21 mouse cellular contexts compared by ENCODE assay signal in the genomic region with DNA sequence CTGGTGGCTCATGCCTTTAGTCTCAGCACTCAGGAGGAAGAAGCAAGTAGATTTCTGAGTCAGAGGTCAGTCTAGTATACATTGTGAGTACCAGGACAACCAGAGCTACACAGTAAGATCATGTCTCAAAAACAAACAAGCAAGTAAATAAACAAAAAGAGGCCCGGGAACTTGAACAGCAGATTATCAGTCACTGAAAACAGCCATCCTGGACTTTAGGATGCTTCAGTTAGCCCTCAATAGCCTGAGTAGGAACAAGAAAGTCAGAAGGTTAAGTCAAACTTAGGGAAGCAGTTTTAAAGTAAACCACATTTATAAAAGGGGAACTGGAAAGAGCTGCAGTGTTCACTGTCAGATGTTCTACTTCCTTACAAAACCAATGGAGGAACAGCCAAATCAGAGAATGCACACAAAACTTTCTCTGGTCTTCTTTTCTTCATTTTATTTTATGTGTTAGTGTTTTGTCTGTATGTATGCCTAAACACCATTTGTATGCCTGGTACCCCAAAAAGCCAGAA. TPM values are rescaled to one million over a fixed set of nuclear protein-coding genes. Genes with fewer than 3 reads are reported as not detected.
A peak's percentile ranks its signal among the peaks of the same experiment; 100 is the strongest.
DNase-seq lines count a peak whose midpoint lies in the region; ATAC-seq lines count a peak whose summit lies in the region.
"Had no signal": no experiment of that assay in that cellular context is flagged by ENCODE, and none has a peak within 500 bp of the region (broad histone marks: within the 10 kb centered on the region; RNA-seq: fewer than 3 reads in every experiment).

No protein-coding gene starts in this region.

- peak overlapping the region; percentile 30; the same call in 1 of the 2 replicates for H3K27ac ChIP-seq in brown adipose tissue, adult 24 weeks (replicated peaks; ENCODE audit: low read depth, low read length)
- H3K27ac ChIP-seq in intestine, embryonic 15.5 days: no peak overlapping the region
- H3K27ac ChIP-seq: embryonic facial prominence, embryonic 15.5 days; hindbrain, embryonic 14.5 days; kidney, embryonic 15.5 days had no signal

- 0 out of 2 replicates have a peak, but pooled peaks cover 3% of the 10 kb centered on the region for H3K4me1 ChIP-seq in brown adipose tissue, adult 24 weeks (ENCODE audit: control insufficient read depth, insufficient read depth, insufficient read length, low read length)
- 0 out of 2 replicates have a peak, but pooled peaks cover 5% of the 10 kb centered on the region for H3K4me1 ChIP-seq in intestine, embryonic 15.5 days (replicated peaks)

- DNase-seq in layer of hippocampus, adult 9-11 months: peak; percentile 9
- DNase-seq in layer of hippocampus, adult 18-20 months (ENCODE audit: low spot score in 2 of 2): no peak
- DNase-seq in A20 (ENCODE audit: low read depth, low spot score): peak; percentile 68
- no peak for DNase-seq in lung, postnatal 4 days
- no peak for DNase-seq in right cerebral cortex, postnatal 36 days (ENCODE audit: low spot score in 2 of 2)
- DNase-seq: adrenal gland, adult 8-10 months; cerebellum, adult 11 months; cerebellum, postnatal 14 days; forebrain, postnatal 0 days; heart, postnatal 10 days; left cerebral cortex, postnatal 4 days; right cerebral cortex, postnatal 25 days had no signal

- no peaks in the 10 kb centered on the region for H3K36me3 ChIP-seq in intestine, embryonic 15.5 days

- peak; percentile 43 for ATAC-seq in megakaryocyte, adult 5-6 weeks (ENCODE audit: poor library complexity, severe bottlenecking)
- no peak for ATAC-seq in intestine, embryonic 15.5 days
- ATAC-seq: forebrain, postnatal 0 days; midbrain, embryonic 16.5 days; Patski had no signal

- H3K9ac ChIP-seq in intestine, embryonic 15.5 days: no peak overlapping the region
- H3K9ac ChIP-seq: embryonic facial prominence, embryonic 15.5 days; forebrain, postnatal 0 days; hindbrain, embryonic 14.5 days; kidney, embryonic 15.5 days had no signal

- H3K4me3 ChIP-seq in brown adipose tissue, adult 24 weeks (ENCODE audit: insufficient read depth, low read depth, low read length): no peak overlapping the region
- no peak overlapping the region for H3K4me3 ChIP-seq in intestine, embryonic 15.5 days (replicated peaks)
- H3K4me3 ChIP-seq: embryonic facial prominence, embryonic 15.5 days; kidney, embryonic 15.5 days had no signal

- no peaks in the 10 kb centered on the region for H3K27me3 ChIP-seq in intestine, embryonic 15.5 days (replicated peaks)
- H3K27me3 ChIP-seq: embryonic facial prominence, embryonic 15.5 days; kidney, embryonic 15.5 days; Patski had no signal

- no peaks in the 10 kb centered on the region for H3K9me3 ChIP-seq in intestine, embryonic 15.5 days
- H3K9me3 ChIP-seq: embryonic facial prominence, embryonic 15.5 days; kidney, embryonic 15.5 days had no signal

- 94% methylated on average over 1 of the region's 1 CpGs for WGBS in intestine, embryonic 15.5 days

- H3K4me2 ChIP-seq in intestine, embryonic 15.5 days (replicated peaks): no peak overlapping the region
- H3K4me2 ChIP-seq: embryonic facial prominence, embryonic 15.5 days; heart, embryonic 11.5 days; hindbrain, embryonic 14.5 days; kidney, embryonic 15.5 days had no signal

RNA-seq across cellular contexts. Expression of a gene that starts 2.7 kb away (rescaled TPM):
- total RNA-seq in layer of hippocampus, adult 18-20 months (2021): 10 to 100 TPM; 38.2 to 38.4 TPM
- polyA plus RNA-seq in brown adipose tissue, adult 24 weeks (2012; ENCODE audit: insufficient read depth, insufficient read length, missing spikeins): 13.0 and 13.5 TPM in 2 replicates
- 46.8 and 47.6 TPM in 2 replicates for total RNA-seq in megakaryocyte, adult 5-6 weeks (2015)
- total RNA-seq in megakaryocyte, adult 5-6 weeks (2017): 110 and 118 TPM in 2 replicates
- polyA plus RNA-seq in intestine, embryonic 15.5 days (2015; fragmentation: Nextera tagmentation; extraction: Ambion mirVana): 23.7 and 24.7 TPM in 2 replicates

RNA-seq across cellular contexts. Expression of a gene that starts 2.8 kb away (rescaled TPM):
- total RNA-seq in layer of hippocampus, adult 18-20 months (2021): 10 to 100 TPM; 10.5 to 11.2 TPM
- 18.6 and 21.6 TPM in 2 replicates for polyA plus RNA-seq in brown adipose tissue, adult 24 weeks (2012; ENCODE audit: insufficient read depth, insufficient read length, missing spikeins)
- 23.2 and 26.1 TPM in 2 replicates for total RNA-seq in megakaryocyte, adult 5-6 weeks (2015)
- 20.7 and 25.3 TPM in 2 replicates for total RNA-seq in megakaryocyte, adult 5-6 weeks (2017)
- 96.6 and 102 TPM in 2 replicates for polyA plus RNA-seq in intestine, embryonic 15.5 days (2015; fragmentation: Nextera tagmentation; extraction: Ambion mirVana)

RNA-seq across cellular contexts. Expression of a gene that starts 50.8 kb away (rescaled TPM):
- 10 to 100 TPM; 48.0 to 48.8 TPM for total RNA-seq in layer of hippocampus, adult 18-20 months (2021)
- 52.5 and 76.2 TPM in 2 replicates for polyA plus RNA-seq in brown adipose tissue, adult 24 weeks (2012; ENCODE audit: insufficient read depth, insufficient read length, missing spikeins)
- 98.2 and 100 TPM in 2 replicates for total RNA-seq in megakaryocyte, adult 5-6 weeks (2015)
- total RNA-seq in megakaryocyte, adult 5-6 weeks (2017): 71.7 and 85.0 TPM in 2 replicates
- 138 and 147 TPM in 2 replicates for polyA plus RNA-seq in intestine, embryonic 15.5 days (2015; fragmentation: Nextera tagmentation; extraction: Ambion mirVana)

RNA-seq across cellular contexts. Expression of a gene that starts 50.9 kb away (rescaled TPM):
- total RNA-seq in layer of hippocampus, adult 18-20 months (2021): 10 to 100 TPM; 12.8 to 13.5 TPM
- 5.1 and 5.4 TPM in 2 replicates for polyA plus RNA-seq in brown adipose tissue, adult 24 weeks (2012; ENCODE audit: insufficient read depth, insufficient read length, missing spikeins)
- total RNA-seq in megakaryocyte, adult 5-6 weeks (2015): 9.3 and 11.2 TPM in 2 replicates
- total RNA-seq in megakaryocyte, adult 5-6 weeks (2017): 9.2 and 11.2 TPM in 2 replicates
- 17.3 and 18.7 TPM in 2 replicates for polyA plus RNA-seq in intestine, embryonic 15.5 days (2015; fragmentation: Nextera tagmentation; extraction: Ambion mirVana)

Comparison
In these comparisons a context has a peak if more than half of its experiments do, and no peak if none do; other contexts are left out.
1. DNase-seq: peak in layer of hippocampus, adult 9-11 months (single experiment) and A20 (single experiment); none in layer of hippocampus, adult 18-20 months (0 of 2), lung, postnatal 4 days (0 of 2) and right cerebral cortex, postnatal 36 days (0 of 2).